Mouse (Mus musculus) forebrain, embryonic 10.5 days (tissue): ENCODE results near the gene Nabp1. TPM values are rescaled to one million over a fixed set of nuclear protein-coding genes. Genes with fewer than 3 reads are reported as not detected.

ENCODE experiments used
- DNase-seq: peaks from one replicate; pipeline ENCODE4 v3.0.0-alpha.2; 2017; ENCODE audit warnings: low spot score; ENCODE audit errors: extremely low spot score
- H3K27ac ChIP-seq: fragments of 300-500 bp; sonication (generic); 2 replicates; pipeline ENCODE4 v1.5.1; 2016; ENCODE audit warnings: mild to moderate bottlenecking
- H3K27me3 ChIP-seq: fragments of 300-500 bp; sonication (generic); 2 replicates; pipeline ENCODE4 v1.6.1; 2016; ENCODE audit warnings: mild to moderate bottlenecking; ENCODE audit not compliant: poor library complexity, severe bottlenecking
- H3K36me3 ChIP-seq: fragments of 300-500 bp; sonication (generic); replicated peaks from 2 replicates; pipeline ENCODE4 v1.6.1; 2016; ENCODE audit warnings: mild to moderate bottlenecking, moderate library complexity
- H3K4me1 ChIP-seq: fragments of 300-500 bp; sonication (generic); 2 replicates; pipeline ENCODE4 v1.6.1; 2016
- H3K4me3 ChIP-seq: fragments of 300-500 bp; sonication (generic); 2 replicates; pipeline ENCODE4 v1.5.1; 2016; ENCODE audit warnings: mild to moderate bottlenecking, moderate library complexity
- H3K9me3 ChIP-seq: fragments of 300-500 bp; sonication (generic); 2 replicates; pipeline ENCODE4 v1.6.1; 2016; ENCODE audit warnings: mild to moderate bottlenecking, moderate library complexity
- WGBS: fragments of 180-500 bp; shearing (Covaris S2); methylation state at CpG from one replicate; pipeline ENCODE4 v1.1.7; 2016; 5-methylcytosine and 5-hydroxymethylcytosine counted together
- polyA plus RNA-seq: library from polyadenylated mRNA; unstranded; fragments of >200 nt; fragmentation: Nextera tagmentation; extraction: Ambion mirVana; gene quantifications from 2 replicates; pipeline ENCODE4 v1.2.1, GENCODE M21; 2016

The Nabp1 gene
- polyA plus RNA-seq, 1 experiment from 2014 or later, result 9.7 TPM

GRCm38 (mm10) chr1:51477656-51478081, 556 bp downstream of the Nabp1 start:
- peaks cover 9% of the 10 kb centered on the region; the same call in 1 of the 2 replicates for H3K27me3 ChIP-seq
- peaks cover 1% of the 10 kb centered on the region; the same call in 1 of the 2 replicates for H3K36me3 ChIP-seq
- peak overlapping the region; percentile 71 for H3K4me3 ChIP-seq
- peak overlapping the region; percentile 88 for H3K27ac ChIP-seq
- WGBS, result under 1% methylated on average over 25 of the region's 25 CpGs
- DNase-seq, result no peak
- H3K4me1 ChIP-seq, result peaks cover 13% of the 10 kb centered on the region
- no peaks in the 10 kb centered on the region for H3K9me3 ChIP-seq

DNA sequence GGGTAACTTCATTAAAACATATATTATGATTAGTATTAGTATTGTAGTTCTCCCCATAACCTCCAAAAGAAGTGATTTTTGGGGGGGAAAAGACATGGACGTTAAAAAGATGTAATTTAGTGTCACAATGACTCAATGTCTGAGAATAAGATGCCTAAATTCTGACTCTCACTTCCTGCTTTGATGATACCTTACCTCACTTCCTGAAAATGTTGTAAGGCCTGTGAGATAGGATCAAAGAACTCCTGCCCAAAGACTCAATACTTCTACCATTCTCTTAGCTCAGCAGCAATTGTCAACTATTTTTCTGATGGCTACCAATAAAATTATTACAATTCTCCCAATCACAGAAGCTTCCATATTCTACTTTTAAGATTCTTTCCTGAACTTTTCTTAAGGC, 1.8 kb downstream of the Nabp1 start:
- DNase-seq, result no peak
- Histone ChIP-seq H3K27ac (no peak overlapping the region), H3K4me1 (peaks cover 13% of the 10 kb centered on the region), H3K36me3 (peaks cover 3% of the 10 kb centered on the region; the same call in 1 of the 2 replicates), H3K4me3 (no peak overlapping the region), H3K9me3 (no peaks in the 10 kb centered on the region), H3K27me3 (peaks cover 9% of the 10 kb centered on the region; the same call in 1 of the 2 replicates)
- WGBS, result 81% methylated on average over 1 of the region's 1 CpGs

DNA sequence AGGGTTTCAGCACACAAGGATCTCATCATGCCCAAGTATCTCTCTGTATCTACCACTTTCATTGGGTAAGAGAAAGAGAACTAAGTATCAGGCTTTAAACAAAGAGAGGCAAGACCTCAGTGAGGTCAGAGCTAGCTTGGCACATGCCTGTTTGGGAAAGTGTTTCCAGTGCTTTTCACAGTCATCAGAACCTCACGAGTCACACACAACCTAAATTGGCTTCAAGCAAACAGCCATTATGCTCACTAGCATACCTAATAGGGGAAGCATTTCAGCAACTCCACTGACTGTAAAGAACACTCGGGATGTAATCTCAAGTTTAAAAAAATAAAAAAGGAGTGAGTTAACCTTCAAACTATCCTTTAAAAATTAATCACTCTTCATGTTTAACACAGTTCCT, 10.1 kb downstream of the Nabp1 start:
- no peaks in the 10 kb centered on the region for H3K9me3 ChIP-seq
- no peaks in the 10 kb centered on the region for H3K27me3 ChIP-seq
- H3K4me3 ChIP-seq, result no peak overlapping the region
- WGBS, result 82% methylated on average over 2 of the region's 2 CpGs
- peaks cover 3% of the 10 kb centered on the region; the same call in 1 of the 2 replicates for H3K36me3 ChIP-seq
- DNase-seq, result no peak
- no peak overlapping the region for H3K27ac ChIP-seq
- H3K4me1 ChIP-seq, result no peaks in the 10 kb centered on the region

GRCm38 (mm10) chr1:51467181-51467580, 11.0 kb downstream of the Nabp1 start:
- Histone ChIP-seq H3K4me3 (no peak overlapping the region), H3K27ac (no peak overlapping the region), H3K4me1 (no peaks in the 10 kb centered on the region), H3K27me3 (no peaks in the 10 kb centered on the region), H3K36me3 (no peaks in the 10 kb centered on the region; the same call in 1 of the 2 replicates), H3K9me3 (no peaks in the 10 kb centered on the region)
- WGBS, result 87% methylated on average over 5 of the region's 5 CpGs
- DNase-seq, result no peak

- Histone ChIP-seq H3K27ac (no peak overlapping the region), H3K27me3 (no peaks in the 10 kb centered on the region), H3K36me3 (no peaks in the 10 kb centered on the region; the same call in 1 of the 2 replicates), H3K4me1 (no peaks in the 10 kb centered on the region), H3K4me3 (no peak overlapping the region), H3K9me3 (no peaks in the 10 kb centered on the region)
- no peak for DNase-seq
- WGBS, result 45% methylated on average over 1 of the region's 1 CpGs
Observed at GRCm38 (mm10) chr1:51466385-51466784, 11.8 kb downstream of the Nabp1 start.

DNA sequence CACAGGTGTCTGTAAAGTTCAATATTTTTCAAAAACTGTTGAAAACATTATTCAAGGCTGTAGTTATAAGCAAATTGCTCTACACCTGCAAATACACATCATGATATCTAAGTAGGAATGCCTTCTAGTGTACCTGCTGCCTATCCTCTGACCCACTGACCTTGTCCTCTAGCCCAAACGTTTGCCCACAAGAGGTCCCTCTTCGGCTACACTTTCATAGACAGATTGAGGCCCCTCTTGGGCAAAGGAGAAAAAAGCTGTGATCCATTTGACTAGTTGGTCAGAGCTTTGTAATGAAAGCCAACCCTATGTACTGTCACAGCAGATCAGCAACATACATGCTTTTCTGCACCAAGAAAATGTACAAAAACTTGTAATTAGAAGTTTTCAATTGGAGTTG, 12.9 kb downstream of the Nabp1 start:
- no peak overlapping the region for H3K27ac ChIP-seq
- H3K9me3 ChIP-seq, result no peaks in the 10 kb centered on the region
- H3K4me3 ChIP-seq, result no peak overlapping the region
- no peaks in the 10 kb centered on the region for H3K27me3 ChIP-seq
- H3K4me1 ChIP-seq, result no peaks in the 10 kb centered on the region
- no peaks in the 10 kb centered on the region for H3K36me3 ChIP-seq
- 39% methylated on average over 2 of the region's 2 CpGs for WGBS
- DNase-seq, result no peak

- WGBS, result 86% methylated on average over 5 of the region's 5 CpGs
- H3K27ac ChIP-seq, result no peak overlapping the region
Observed at GRCm38 (mm10) chr1:51463038-51463437, 15.2 kb downstream of the Nabp1 start.

GRCm38 (mm10) chr1:51458731-51459450, 19.3 kb downstream of the Nabp1 start:
- no peak overlapping the region for H3K4me3 ChIP-seq
- H3K36me3 ChIP-seq, result no peaks in the 10 kb centered on the region
- DNase-seq, result no peak
- no peak overlapping the region for H3K27ac ChIP-seq
- no peaks in the 10 kb centered on the region for H3K27me3 ChIP-seq
- WGBS, result 72% methylated on average over 10 of the region's 10 CpGs
- no peaks in the 10 kb centered on the region for H3K9me3 ChIP-seq
- H3K4me1 ChIP-seq, result peaks cover 6% of the 10 kb centered on the region

More at GRCm38 (mm10) chr1:51463038-51463437, 15.2 kb downstream of the Nabp1 start:
- no peaks in the 10 kb centered on the region for H3K27me3 ChIP-seq
- no peaks in the 10 kb centered on the region for H3K4me1 ChIP-seq
- H3K9me3 ChIP-seq, result no peaks in the 10 kb centered on the region
- DNase-seq, result no peak
- H3K4me3 ChIP-seq, result no peak overlapping the region
- H3K36me3 ChIP-seq, result no peaks in the 10 kb centered on the region

- no peaks in the 10 kb centered on the region for H3K36me3 ChIP-seq
- WGBS, result 89% methylated on average over 6 of the region's 6 CpGs
- no peak for DNase-seq
- peaks cover 6% of the 10 kb centered on the region for H3K4me1 ChIP-seq
- H3K27ac ChIP-seq, result no peak overlapping the region
- H3K27me3 ChIP-seq, result no peaks in the 10 kb centered on the region
- no peaks in the 10 kb centered on the region for H3K9me3 ChIP-seq
- no peak overlapping the region for H3K4me3 ChIP-seq
Observed at GRCm38 (mm10) chr1:51458089-51458488, 20.1 kb downstream of the Nabp1 start.

- H3K27me3 ChIP-seq, result no peaks in the 10 kb centered on the region
- WGBS, result 84% methylated on average over 3 of the region's 3 CpGs
- H3K36me3 ChIP-seq, result no peaks in the 10 kb centered on the region
- peaks cover 6% of the 10 kb centered on the region for H3K4me1 ChIP-seq
- no peaks in the 10 kb centered on the region for H3K9me3 ChIP-seq
- no peak for DNase-seq
- H3K27ac ChIP-seq, result no peak overlapping the region
- no peak overlapping the region for H3K4me3 ChIP-seq
Observed at GRCm38 (mm10) chr1:51457249-51457648, 21.0 kb downstream of the Nabp1 start.

- DNase-seq, result no peak
- Histone ChIP-seq H3K36me3 (no peaks in the 10 kb centered on the region), H3K27ac (no peak overlapping the region), H3K4me3 (no peak overlapping the region), H3K9me3 (no peaks in the 10 kb centered on the region), H3K27me3 (peaks cover 45% of the 10 kb centered on the region), H3K4me1 (peaks cover 13% of the 10 kb centered on the region)
- WGBS, result 75% methylated on average over 2 of the region's 2 CpGs
Observed at GRCm38 (mm10) chr1:51448789-51449188, 29.4 kb downstream of the Nabp1 start.

DNA sequence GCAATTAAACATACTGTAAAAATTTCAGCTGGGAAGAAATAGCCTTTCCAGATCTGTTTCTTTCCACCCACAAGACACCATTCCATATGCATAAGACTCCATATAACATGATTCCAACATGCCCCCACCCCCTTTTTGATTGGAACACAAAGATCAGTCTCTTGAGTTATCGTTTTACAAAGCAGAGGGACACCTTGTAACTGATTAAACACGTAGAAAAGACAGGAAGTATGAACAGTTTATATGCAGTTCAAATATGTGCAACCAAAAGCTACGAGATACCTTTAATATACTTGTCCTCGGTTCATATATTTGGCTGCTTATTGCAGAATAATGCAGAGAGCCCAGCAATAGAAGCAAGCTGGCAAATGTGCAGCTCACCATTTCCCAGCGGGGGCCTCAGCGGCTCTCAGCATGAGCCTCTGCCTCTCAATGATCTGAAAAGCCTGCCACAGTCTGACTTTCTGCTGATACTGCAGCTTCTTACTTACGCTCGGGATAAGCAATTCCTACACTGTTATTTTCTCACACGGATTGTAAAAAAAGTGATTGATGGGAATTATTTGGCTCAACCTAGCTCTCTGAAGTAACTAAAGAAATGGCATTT, 32.3 kb downstream of the Nabp1 start:
- 31% methylated on average over 9 of the region's 9 CpGs for WGBS

GRCm38 (mm10) chr1:51445161-51445853, 32.9 kb downstream of the Nabp1 start:
- Histone ChIP-seq H3K4me1 (peaks cover 10% of the 10 kb centered on the region), H3K36me3 (no peaks in the 10 kb centered on the region), H3K27me3 (peaks cover 45% of the 10 kb centered on the region), H3K9me3 (no peaks in the 10 kb centered on the region), H3K4me3 (no peak overlapping the region), H3K27ac (no peak overlapping the region)
- no peak for DNase-seq
- 46% methylated on average over 5 of the region's 5 CpGs for WGBS

More for the DNA sequence above, 32.3 kb downstream of the Nabp1 start:
- no peaks in the 10 kb centered on the region for H3K9me3 ChIP-seq
- H3K27ac ChIP-seq, result no peak overlapping the region
- no peak for DNase-seq
- H3K36me3 ChIP-seq, result no peaks in the 10 kb centered on the region
- H3K4me3 ChIP-seq, result no peak overlapping the region
- peaks cover 45% of the 10 kb centered on the region for H3K27me3 ChIP-seq
- H3K4me1 ChIP-seq, result peaks cover 13% of the 10 kb centered on the region
